Comparison of ENCODE assay signal across 8 mouse cellular contexts in the genomic region with DNA sequence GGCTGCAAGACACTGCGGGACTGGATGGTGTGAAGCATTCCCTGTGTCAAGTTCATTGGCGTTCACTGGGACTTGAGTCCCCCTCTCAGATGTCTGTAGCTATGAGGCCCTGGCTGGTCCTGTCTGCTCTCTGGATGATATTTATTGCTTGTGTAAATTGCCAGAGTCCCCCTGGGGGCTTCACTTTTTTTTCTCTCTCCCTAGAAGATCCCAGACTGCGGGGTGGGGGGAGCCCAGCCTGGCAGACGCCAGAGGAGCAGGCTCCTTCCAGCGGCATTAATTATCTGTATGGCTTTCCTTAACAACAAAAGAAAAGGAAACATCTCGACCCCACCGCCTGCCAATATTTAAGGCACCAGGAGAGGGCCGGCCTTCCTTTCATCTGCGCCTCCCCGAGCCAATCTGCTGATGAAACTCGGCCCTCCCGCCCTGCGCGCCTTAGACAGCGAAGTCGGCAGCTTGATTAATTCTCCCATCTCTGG.
A peak's percentile ranks its signal among the peaks of the same experiment; 100 is the strongest.
DNase-seq lines count a peak whose midpoint lies in the region; TF ChIP-seq lines count a peak whose summit lies in the region.

No protein-coding gene starts in this region.

- no peak overlapping the region for H3K27ac ChIP-seq in ES-Bruce4 (ENCODE audit: insufficient read depth, low read length)
- peak overlapping the region; percentile 66 for H3K27ac ChIP-seq in hindbrain, embryonic 10.5 days
- H3K27ac ChIP-seq in thymus, adult 2 months (ENCODE audit: control insufficient read depth, insufficient read depth, low read length), result no peak overlapping the region

- 27% methylated on average over 16 of the region's 16 CpGs for WGBS in hindbrain, embryonic 10.5 days
- WGBS in thymus, adult 2 months, result 68% methylated on average over 16 of the region's 16 CpGs

- intact Hi-C loops in gastrocnemius, postnatal 14 days (cut with DNase I; ENCODE audit: low total_unique reads), result no loop called here

- peak; percentile 45 for DNase-seq in adrenal gland, postnatal 10 days
- no peak for DNase-seq in adrenal gland, postnatal 4 days (ENCODE audit: low spot score in 2 of 2)
- peak; percentile 50 for DNase-seq in hindbrain, embryonic 10.5 days (ENCODE audit: low spot score)
- DNase-seq in lung, postnatal 36 days, result peak; percentile 13
- DNase-seq in gastrocnemius, postnatal 14 days, result no peak
- no peak for DNase-seq in thymus, adult 2 months
- no peak for DNase-seq in gastrocnemius, postnatal 4 days (ENCODE audit: low spot score in 2 of 2)

- no peaks in the 10 kb centered on the region for H3K36me3 ChIP-seq in ES-Bruce4 (ENCODE audit: control insufficient read depth, insufficient read depth, low read length, poor library complexity, severe bottlenecking)
- H3K36me3 ChIP-seq in hindbrain, embryonic 10.5 days, result no peaks in the 10 kb centered on the region
- no peaks in the 10 kb centered on the region for H3K36me3 ChIP-seq in thymus, adult 2 months (ENCODE audit: control insufficient read depth, insufficient read depth, low read length)

- H3K27me3 ChIP-seq in ES-Bruce4 (ENCODE audit: control insufficient read depth, insufficient read depth, low read length, poor library complexity, severe bottlenecking), result no peaks in the 10 kb centered on the region
- H3K27me3 ChIP-seq in hindbrain, embryonic 10.5 days (ENCODE audit: insufficient read depth, poor library complexity, severe bottlenecking), result 0 out of 2 replicates have a peak, but pooled peaks cover 3% of the 10 kb centered on the region
- no peaks in the 10 kb centered on the region for H3K27me3 ChIP-seq in thymus, adult 2 months (ENCODE audit: control insufficient read depth, insufficient read depth, low read length)

- TF ChIP-seq EP300 in ES-Bruce4 (IDR thresholded peaks at IDR 0.05; ENCODE audit: insufficient read depth, low read depth, low read length), result no peak

- TF ChIP-seq POLR2A in ES-Bruce4 (IDR thresholded peaks at IDR 0.05; ENCODE audit: insufficient read depth, low read length), result no peak
- TF ChIP-seq POLR2A in thymus, adult 2 months (IDR thresholded peaks at IDR 0.05; ENCODE audit: control insufficient read depth, extremely low read depth, insufficient read depth, low read length, poor library complexity), result no peak

- TF ChIP-seq CTCF in ES-Bruce4 (IDR thresholded peaks at IDR 0.05; ENCODE audit: low read depth, low read length), result no peak
- no peak for TF ChIP-seq CTCF in thymus, adult 2 months (IDR thresholded peaks at IDR 0.05; ENCODE audit: borderline replicate concordance, control insufficient read depth, extremely low read depth, insufficient read depth, low read length, poor library complexity)

- H3K4me3 ChIP-seq in ES-Bruce4 (ENCODE audit: low read depth, low read length), result peak overlapping the region; percentile 23; the same call in 1 of the 2 replicates
- 0 out of 2 replicates have a peak overlapping the region, but pooled peaks have one; percentile 1 for H3K4me3 ChIP-seq in hindbrain, embryonic 10.5 days
- H3K4me3 ChIP-seq in thymus, adult 2 months (ENCODE audit: control insufficient read depth, insufficient read depth, low read length), result no peak overlapping the region

- peak overlapping the region; percentile 36 for H3K9ac ChIP-seq in ES-Bruce4 (ENCODE audit: low read depth, poor library complexity, severe bottlenecking)

- no peaks in the 10 kb centered on the region for H3K9me3 ChIP-seq in ES-Bruce4 (replicated peaks; ENCODE audit: control insufficient read depth, insufficient read depth, low read length, poor library complexity, severe bottlenecking)
- no peaks in the 10 kb centered on the region for H3K9me3 ChIP-seq in hindbrain, embryonic 10.5 days

- no peaks in the 10 kb centered on the region for H3K4me1 ChIP-seq in ES-Bruce4 (ENCODE audit: control insufficient read depth, insufficient read depth, low read length)
- peaks cover 19% of the 10 kb centered on the region for H3K4me1 ChIP-seq in hindbrain, embryonic 10.5 days (replicated peaks)
- H3K4me1 ChIP-seq in thymus, adult 2 months (replicated peaks; ENCODE audit: control insufficient read depth, insufficient read depth, low read length), result no peaks in the 10 kb centered on the region

Comparison
In these comparisons a context has a peak if more than half of its experiments do, and no peak if none do; other contexts are left out.
1. DNase-seq: peak in adrenal gland, postnatal 10 days (single experiment), hindbrain, embryonic 10.5 days (single experiment) and lung, postnatal 36 days (single experiment); none in adrenal gland, postnatal 4 days (0 of 2), gastrocnemius, postnatal 14 days (single experiment), thymus, adult 2 months (single experiment) and gastrocnemius, postnatal 4 days (0 of 2).